Mouse (Mus musculus): ENCODE results near the gene Myo1f. TPM values are rescaled to one million over a fixed set of nuclear protein-coding genes. Genes with fewer than 3 reads are reported as not detected.

Myo1f gene
- total RNA-seq, 2 experiments from 2014 or later = 1.9 to 3.0 TPM

- DNase-seq = no peak
Observed at GRCm38 (mm10) chr17:33649781-33650475, 94.4 kb downstream of the Myo1f start.

Other genes with a start within 250 kb of the Myo1f start
- 1 to 10 TPM; 4.9 to 5.0 TPM for gene Zfp81, start 196.8 kb upstream of the Myo1f start, total RNA-seq (2021)
- gene Zfp101, start 161.1 kb upstream of the Myo1f start, total RNA-seq (2021) = 1 to 10 TPM; 2.5 to 5.4 TPM
- gene Actl9, start 122.8 kb upstream of the Myo1f start, total RNA-seq (2021) = not detected
- gene Adamts10, start 31.5 kb upstream of the Myo1f start, total RNA-seq (2021) = 1 to 10 TPM; 7.8 to 9.4 TPM
- 1 to 10 TPM; 7.9 to 9.9 TPM for gene Zfp414, start 73.4 kb downstream of the Myo1f start, total RNA-seq (2021)
- under 1 TPM; 0.10 to 0.31 TPM for gene Pram1, start 82.3 kb downstream of the Myo1f start, total RNA-seq (2021)
- gene Hnrnpm, start 131.2 kb downstream of the Myo1f start, total RNA-seq (2021) = 10 to 100 TPM; 89.0 to 93.4 TPM
- gene March2, start 163.0 kb downstream of the Myo1f start, total RNA-seq (2021) = 100 to 1,000 TPM; 131 to 133 TPM
- gene Rab11b, start 204.8 kb downstream of the Myo1f start, total RNA-seq (2021) = 100 to 1,000 TPM; 202 to 251 TPM
- 10 to 100 TPM in 1 of 2 experiments, 1 to 10 TPM in 1; 5.5 to 12.2 TPM for gene Angptl4, start 226.1 kb downstream of the Myo1f start, total RNA-seq (2021)